Mouse (Mus musculus): ENCODE data around the gene Emsy. TPM values are rescaled to one million over a fixed set of nuclear protein-coding genes. Genes with fewer than 3 reads are reported as not detected.

Gene Emsy
- polyA plus RNA-seq, 1 experiment from 2014 or later = 42.5 TPM

DNA sequence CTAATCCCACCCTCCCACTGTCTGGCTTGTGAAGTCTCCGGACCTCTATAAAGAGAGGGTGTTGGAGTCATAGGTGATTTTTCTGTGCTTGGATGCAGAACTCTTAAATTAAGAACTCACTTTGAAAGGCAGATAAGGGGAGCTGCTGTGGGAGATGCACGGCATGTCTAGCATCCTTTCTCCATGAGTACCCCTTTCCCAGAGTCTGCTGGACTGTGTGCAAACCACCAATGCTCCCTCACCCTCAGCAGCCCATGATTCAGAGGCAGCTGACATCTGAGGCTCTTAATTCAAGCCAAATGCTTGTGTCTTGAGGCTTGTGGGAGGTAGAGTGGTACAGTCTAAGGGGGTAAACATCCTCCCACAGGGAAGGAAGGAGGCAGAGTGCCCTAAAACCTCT lies 115.7 kb downstream of the Emsy start:
- ATAC-seq (replicated peaks; ENCODE audit: insufficient number of reproducible peaks, low FRiP score, low TSS enrichment) = no peak
- no peaks in the 10 kb centered on the region for H3K9me3 ChIP-seq (replicated peaks; ENCODE audit: control insufficient read depth, low read length)
- H3K4me2 ChIP-seq = no peak overlapping the region
- no peak overlapping the region for H3K4me3 ChIP-seq (ENCODE audit: low read depth, low read length)
- H3K4me1 ChIP-seq (ENCODE audit: control insufficient read depth, insufficient read depth, low read length) = peaks cover 20% of the 10 kb centered on the region
- 63% methylated on average over 2 of the region's 2 CpGs for WGBS (ENCODE audit: insufficient replicate concordance)
- no peaks in the 10 kb centered on the region for H3K36me3 ChIP-seq (ENCODE audit: control insufficient read depth, insufficient read depth, low read length)
- no peaks in the 10 kb centered on the region for H3K27me3 ChIP-seq (ENCODE audit: control insufficient read depth, insufficient read depth, low read length)
- no peak overlapping the region for H3K9ac ChIP-seq (ENCODE audit: low read depth, low read length)
- no peak overlapping the region for H3K27ac ChIP-seq (ENCODE audit: low read depth, low read length)

DNA sequence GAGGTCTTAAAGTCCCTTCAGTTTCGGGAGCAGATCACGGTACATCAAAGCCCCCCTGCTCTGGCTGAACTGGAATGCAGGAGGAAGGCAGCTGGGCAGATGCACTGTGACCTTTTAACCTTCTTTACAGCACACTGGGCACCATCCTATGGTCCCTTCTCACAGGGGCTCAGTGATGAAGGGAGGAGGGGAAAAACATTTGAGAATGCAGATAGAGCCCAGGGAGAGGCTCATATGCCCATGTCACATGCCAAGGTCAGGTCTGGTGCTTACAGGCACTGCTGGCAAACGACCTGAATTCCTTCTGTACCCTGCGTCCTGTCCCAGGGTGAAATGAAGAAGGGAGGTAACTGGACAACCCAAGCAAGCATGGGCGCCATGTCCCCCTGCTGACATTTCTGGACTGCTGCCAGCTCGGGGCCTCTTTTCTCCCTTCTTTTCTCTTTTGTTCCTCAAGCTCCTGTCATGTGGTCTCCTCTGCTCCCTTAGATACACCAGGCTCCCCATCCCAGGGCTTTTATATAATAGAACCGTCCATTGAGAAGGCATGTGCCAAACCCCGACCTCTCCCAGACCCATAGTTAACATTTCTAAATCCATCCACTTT lies 118.5 kb downstream of the Emsy start:
- H3K4me3 ChIP-seq (ENCODE audit: low read depth, low read length) = no peak overlapping the region
- ATAC-seq (replicated peaks; ENCODE audit: insufficient number of reproducible peaks, low FRiP score, low TSS enrichment) = no peak
- H3K4me1 ChIP-seq (ENCODE audit: control insufficient read depth, insufficient read depth, low read length) = peaks cover 32% of the 10 kb centered on the region
- no peaks in the 10 kb centered on the region for H3K27me3 ChIP-seq (ENCODE audit: control insufficient read depth, insufficient read depth, low read length)
- H3K9ac ChIP-seq (ENCODE audit: low read depth, low read length) = no peak overlapping the region
- no peak overlapping the region for H3K4me2 ChIP-seq
- H3K36me3 ChIP-seq (ENCODE audit: control insufficient read depth, insufficient read depth, low read length) = no peaks in the 10 kb centered on the region
- H3K27ac ChIP-seq (ENCODE audit: low read depth, low read length) = peak overlapping the region; percentile 32; the same call in 1 of the 2 replicates
- no peaks in the 10 kb centered on the region for H3K9me3 ChIP-seq (replicated peaks; ENCODE audit: control insufficient read depth, low read length)
- 51% methylated on average over 8 of the region's 8 CpGs for WGBS (ENCODE audit: insufficient replicate concordance)

DNA sequence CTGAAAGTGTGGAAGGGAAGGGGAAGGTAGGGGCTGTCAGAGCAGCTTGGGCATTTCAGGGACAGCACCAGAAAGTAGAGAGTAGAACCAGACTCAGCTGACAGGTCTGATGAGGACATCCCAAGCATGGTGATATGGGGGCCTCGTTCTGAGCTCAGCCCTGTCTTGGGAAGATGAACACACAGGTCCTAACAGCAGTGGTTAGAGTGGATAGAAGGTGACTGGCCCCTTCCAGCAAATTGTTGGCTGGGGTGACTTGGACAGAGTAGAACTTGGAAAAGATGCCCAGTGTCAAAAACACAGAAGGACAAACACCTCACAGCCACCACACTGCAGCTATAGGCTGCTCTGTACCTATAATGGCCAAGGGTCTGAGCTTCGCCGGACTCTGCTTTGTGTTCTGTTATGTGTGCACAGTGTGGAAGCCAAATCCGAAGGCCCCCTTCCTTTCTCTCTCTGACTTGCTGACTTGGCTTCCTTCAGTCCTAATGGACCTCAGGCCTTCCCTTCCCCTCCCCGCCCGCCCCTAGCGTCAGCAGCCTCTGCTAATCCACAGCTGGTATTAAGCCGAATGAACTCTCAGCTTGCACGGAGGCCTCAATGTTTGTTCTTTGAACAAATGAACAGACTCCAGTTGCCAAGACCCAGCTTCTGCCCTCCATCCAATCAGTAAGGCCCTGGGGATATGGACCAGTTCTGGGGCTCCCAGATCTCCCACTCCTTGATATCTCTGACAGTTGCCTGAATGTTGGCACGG lies 119.2 kb downstream of the Emsy start:
- Histone ChIP-seq H3K27me3 (ENCODE audit: control insufficient read depth, insufficient read depth, low read length) (no peaks in the 10 kb centered on the region), H3K9me3 (replicated peaks; ENCODE audit: control insufficient read depth, low read length) (no peaks in the 10 kb centered on the region), H3K36me3 (ENCODE audit: control insufficient read depth, insufficient read depth, low read length) (no peaks in the 10 kb centered on the region), H3K4me2 (no peak overlapping the region), H3K27ac (ENCODE audit: low read depth, low read length) (peak overlapping the region; percentile 32; the same call in 1 of the 2 replicates), H3K9ac (ENCODE audit: low read depth, low read length) (no peak overlapping the region), H3K4me1 (ENCODE audit: control insufficient read depth, insufficient read depth, low read length) (peaks cover 32% of the 10 kb centered on the region), H3K4me3 (ENCODE audit: low read depth, low read length) (no peak overlapping the region)
- whole genome bisulfite sequencing (ENCODE audit: insufficient replicate concordance) = 48% methylated on average over 10 of the region's 10 CpGs
- ATAC-seq (replicated peaks; ENCODE audit: insufficient number of reproducible peaks, low FRiP score, low TSS enrichment) = no peak

Other genes with a start within 250 kb of the Emsy start
- gene Gucy2d, start 216.4 kb downstream of the Emsy start, polyA plus RNA-seq (2014; fragmentation: Nextera tagmentation; extraction: Ambion mirVana) = 0.10 TPM in 1 of 2 replicates, not detected in the other
- gene Lrrc32, start 167.5 kb downstream of the Emsy start, polyA plus RNA-seq (2014; fragmentation: Nextera tagmentation; extraction: Ambion mirVana) = 3.9 and 6.4 TPM in 2 replicates
- 40.9 and 50.5 TPM in 2 replicates for gene Thap12, start 46.3 kb upstream of the Emsy start, polyA plus RNA-seq (2014; fragmentation: Nextera tagmentation; extraction: Ambion mirVana)
- 24.5 and 24.7 TPM in 2 replicates for gene Wnt11, start 178.3 kb upstream of the Emsy start, polyA plus RNA-seq (2014; fragmentation: Nextera tagmentation; extraction: Ambion mirVana)

Measured in heart, embryonic 11.5 days (tissue).